Mouse (Mus musculus) cerebellum, postnatal 25 days (tissue): ENCODE results near the gene Spc25.

Source experiments
- DNase-seq, 2 experiments: peaks; one replicate each; pipeline ENCODE4 v3.0.0; 2021; ENCODE audit warnings: mixed read lengths in 2 of 2

Gene Spc25

DNA sequence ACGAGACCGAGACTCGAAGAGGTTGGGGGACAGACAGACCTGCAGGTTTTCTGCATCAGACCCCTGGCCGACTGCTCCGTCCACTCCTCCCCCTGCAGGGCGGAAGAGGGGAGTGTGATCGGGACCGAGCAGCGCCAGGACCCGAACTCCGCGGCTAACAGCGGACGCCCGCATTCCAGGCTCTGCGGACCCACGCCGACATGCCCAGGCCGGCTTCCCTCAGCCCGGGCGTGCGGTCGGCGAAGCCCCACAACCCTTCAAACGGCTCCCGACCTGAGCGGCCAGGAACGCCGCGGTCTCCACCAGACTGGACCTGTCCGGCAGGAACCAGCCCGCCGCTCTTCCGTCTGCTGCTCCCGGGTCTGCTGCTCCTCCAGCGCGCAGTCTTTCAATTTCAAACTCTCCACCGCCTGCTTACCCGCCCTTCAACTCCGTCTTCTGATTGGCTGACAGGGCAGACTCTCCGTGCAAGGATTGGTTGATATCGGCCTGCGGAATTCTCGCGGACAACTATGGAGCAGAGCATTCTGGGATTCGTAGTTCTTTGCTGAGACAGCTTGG, at the start of gene Spc25:
Gene Spc25 (minus strand): TSS at position 404 of the 561 bp plus-strand sequence.
- peak; percentile 85 to 89 for DNase-seq

DNA sequence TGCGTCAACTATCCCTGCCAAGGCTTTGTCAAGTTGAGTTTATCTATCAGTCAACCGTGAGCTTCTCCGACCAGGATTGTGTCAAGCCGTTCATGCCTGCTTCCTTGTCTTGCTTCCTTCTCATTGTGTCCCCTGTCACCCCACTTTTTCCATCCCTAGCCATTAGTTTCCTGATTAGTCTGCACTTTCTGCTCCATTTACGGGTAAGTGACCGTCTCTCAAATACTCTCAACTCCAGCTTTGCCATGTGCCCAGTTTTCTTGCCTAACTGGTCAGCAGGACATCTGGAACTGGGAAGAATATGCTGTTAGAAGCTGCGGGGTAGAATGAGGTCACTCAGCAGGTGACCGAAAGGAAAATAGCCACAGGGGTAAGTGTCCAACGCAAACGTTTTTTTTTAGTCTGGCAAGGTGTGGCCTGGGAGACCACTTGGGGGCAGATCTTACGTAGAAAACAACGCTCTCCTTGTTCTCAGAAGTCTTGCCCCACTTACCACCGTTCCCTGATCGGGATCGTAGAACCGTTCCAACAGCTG, 42.3 kb upstream of the Spc25 start:
- peak; percentile 28 to 31 for DNase-seq

DNA sequence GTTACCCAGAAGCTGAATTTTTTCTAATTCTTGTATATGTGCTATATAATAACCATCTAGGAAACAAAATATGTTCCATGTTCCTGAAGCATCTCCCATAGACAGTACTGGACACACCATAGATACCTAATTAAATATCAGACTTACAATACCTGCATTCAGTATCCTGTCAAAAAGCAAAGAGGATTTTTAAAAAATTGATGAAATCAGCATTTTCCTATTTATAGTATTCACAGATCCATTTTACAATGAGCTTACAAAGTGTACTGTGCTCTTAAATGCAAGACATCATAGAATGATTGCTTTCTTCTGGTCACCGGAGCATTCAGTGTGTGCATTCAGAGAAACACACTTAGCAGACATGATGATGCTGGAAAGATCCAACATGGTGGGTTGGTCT, 41.1 kb upstream of the Spc25 start:
- DNase-seq = no peak

DNA sequence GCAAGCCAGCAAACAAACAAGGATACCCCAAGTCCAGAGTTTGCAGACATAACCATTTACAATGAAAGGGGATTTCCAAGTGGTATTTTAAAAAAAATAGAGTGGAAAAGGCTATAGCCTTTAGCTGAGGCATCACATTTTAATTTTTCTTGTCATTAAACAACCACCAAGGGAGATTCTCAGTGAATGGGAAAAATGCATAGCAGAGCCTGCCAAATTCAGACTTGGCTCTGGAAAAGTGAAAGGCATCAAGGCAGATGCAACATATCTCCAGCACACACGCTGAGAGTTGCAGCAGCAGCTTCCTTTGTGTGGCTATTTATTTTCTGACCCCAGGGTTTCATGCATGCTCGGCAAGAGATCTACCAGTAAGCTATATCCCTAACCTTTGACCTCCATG, 38.9 kb upstream of the Spc25 start:
- DNase-seq = peak in 1 of 2 experiments; percentile 11

DNA sequence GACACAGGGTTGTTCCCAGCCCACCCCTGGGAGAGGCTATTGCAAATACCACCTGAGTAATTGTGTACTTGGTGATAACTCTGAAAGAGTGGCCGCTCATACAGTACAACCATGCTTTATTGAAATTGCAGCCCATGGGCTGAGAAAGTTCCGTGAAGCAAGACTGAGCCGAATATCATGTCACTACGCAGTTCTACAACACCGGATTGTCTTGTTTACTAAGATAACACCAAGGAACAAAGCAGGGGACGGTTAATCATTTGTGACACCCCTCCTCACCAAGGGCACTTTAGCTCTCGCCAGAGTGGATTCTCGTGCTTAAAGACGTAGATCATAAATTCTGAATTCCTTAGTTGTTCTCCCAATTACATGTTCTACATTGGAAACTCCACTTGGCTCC, 33.3 kb upstream of the Spc25 start:
- DNase-seq = no peak

DNA sequence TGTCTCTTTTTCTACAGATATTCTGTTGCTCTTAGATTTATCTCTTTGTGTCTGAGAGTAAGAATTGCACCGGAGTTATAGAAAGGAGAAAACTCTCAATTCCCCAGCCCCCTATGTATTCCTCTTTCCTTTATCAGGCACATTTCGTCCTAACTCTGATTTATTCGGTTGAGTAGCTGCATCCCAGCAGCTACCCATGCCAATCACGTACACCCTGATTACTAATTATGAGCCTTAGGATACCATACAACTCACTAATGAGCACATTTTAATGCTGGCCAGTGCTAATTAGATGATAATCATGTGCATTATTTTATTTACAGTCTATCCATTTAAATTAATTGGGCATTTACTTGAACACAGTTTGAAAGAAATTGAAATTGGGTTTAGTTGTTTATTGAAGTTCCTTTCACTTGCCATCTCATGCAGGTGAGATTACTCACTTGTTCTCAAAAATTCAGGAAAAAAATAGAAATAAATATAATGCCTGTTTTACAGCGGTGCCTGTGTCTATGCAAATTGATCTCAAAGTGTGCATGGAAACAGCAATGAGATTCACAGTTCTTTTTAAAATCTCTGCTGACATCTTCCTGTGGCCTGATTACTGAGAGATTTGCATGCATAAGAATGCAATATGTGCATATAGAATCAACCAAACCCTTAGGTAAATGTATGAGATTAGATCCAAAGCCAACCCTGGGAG, 29.1 kb upstream of the Spc25 start:
- DNase-seq = no peak

DNA sequence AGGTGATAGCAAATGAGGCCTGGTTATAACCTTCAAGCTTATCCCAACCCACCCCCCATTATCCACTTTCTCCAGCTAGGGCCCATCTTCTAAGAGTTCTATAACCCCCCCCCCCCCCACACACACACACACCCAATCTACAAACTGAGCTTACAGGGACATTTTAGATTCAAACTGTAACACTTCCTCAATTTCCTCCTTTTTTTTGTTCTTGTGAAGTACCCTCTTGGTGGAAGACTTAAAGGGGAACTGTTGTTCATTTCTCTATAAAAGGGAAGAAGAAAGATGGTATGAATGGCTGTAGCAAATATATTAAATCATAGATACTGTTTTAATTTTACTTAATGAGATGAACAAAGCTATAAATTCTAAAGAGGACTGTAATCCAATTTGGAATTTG, 26.1 kb upstream of the Spc25 start:
- DNase-seq = no peak

DNA sequence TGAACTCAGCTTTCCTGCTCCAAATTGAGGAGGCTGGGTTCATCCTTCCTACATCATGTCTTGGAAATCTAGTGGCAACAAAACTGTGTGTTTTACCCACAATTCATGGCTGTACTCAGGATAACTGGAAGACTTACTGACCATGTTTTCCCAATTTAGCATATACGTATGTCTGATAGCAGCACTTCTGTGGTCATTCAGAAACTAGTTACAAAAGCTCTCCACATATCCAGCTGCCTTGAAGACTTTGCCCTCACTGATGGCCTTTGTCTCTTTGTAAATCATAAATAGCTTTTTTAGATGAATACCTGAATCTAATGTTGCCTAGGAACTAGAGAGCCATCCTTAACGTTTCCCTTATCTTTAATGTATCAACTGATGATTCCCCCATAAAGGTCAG, 24.1 kb upstream of the Spc25 start:
- DNase-seq = no peak

DNA sequence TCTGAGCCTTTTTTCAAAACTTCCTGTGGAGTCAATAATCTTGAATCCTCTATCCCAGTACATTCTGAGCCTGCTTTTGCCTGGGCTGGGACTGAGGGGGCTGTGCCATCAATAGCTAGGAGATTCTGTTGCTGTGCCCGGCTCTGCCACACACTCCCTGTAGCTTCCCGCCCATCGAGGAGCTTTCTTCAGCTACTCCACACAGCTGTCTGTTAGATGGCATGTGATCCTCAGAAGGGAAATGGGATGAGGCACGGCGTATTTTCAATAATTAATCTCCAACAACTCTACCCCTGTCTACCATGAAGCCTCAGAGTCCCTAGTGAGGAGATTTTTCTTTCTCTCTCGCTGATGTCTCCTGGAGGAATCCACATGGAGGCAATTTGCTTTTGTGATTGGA, 22.6 kb upstream of the Spc25 start:
- no peak for DNase-seq

DNA sequence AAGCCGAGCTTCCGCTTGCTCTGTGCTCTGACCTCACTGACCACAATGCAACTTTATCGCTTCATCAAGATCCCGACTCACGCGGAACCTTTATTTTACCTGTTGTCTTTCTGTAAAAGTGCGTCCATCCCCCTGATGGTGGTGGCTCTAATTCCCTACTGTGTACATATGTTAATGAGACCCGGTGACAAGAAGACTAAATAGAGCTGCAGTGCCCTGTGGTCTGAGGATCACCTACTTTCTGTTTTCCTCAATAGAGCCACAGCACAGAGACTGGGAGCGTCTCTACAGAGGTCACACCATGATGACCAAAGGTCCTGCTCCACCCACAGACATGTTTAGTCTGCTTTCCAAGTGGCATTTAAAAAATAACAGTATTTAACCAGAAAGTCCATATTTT, 20.9 kb upstream of the Spc25 start:
- no peak for DNase-seq

DNA sequence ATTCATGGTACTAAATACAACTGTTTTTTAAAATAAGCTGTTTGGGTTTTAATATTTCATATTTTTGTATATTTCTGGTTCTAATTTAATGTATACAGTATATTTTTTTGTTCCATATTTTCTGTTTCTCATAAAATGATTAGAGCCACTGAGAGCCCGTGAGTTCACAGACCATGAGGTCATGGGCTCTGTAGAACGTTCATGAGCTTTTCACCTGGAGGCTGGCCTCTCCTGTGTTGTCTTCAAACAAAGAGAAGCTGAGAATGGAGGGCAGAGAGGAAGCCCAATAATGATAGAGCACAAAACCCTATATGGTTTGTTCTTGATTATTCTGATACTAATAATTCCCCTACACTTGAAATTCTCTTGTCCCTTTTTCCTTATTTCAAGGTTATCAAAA, 18.7 kb upstream of the Spc25 start:
- DNase-seq = no peak

DNA sequence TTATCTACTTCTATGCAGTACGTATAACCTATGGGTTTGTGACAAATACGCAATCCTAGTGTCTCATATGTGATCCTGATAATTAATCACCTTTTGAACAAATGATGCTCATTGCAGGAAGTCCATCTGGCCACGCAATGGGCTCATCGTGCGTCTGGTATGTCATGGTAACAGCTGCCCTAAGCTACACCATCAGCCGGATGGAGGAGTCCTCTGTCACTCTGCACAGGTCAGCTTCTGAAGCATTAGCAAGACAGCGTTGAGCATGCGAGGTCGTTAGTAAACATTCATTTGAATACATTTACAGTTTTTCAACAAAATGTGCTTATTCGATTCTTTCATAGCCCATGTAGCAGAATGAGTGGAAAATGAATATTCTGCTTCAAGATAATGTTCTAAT, 16.8 kb upstream of the Spc25 start:
- no peak for DNase-seq

DNA sequence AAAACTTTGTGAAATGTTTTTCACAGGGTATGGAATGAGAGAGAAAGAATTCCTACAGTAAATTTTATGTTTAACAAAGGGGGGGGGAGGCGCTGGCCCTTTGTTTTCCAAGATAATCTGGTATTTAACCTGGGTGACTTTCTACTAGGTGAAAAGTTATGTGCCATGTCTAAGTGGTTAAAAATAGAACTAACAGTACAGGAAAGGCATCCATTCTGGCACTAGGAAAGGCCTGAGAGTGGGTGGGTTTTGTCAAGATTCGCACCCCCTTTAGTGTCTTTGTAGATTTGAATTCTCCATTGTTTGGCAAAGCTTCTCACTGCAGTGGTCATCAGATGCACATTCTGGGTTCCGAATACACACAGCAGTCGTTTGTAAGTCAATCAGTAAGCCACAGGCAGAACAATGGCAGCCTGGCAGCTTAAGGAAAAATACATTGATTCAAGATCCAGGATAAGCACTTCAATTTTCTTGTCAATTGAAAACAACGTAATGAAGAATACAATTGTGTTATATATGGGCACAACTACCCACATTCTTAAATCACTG, 15.9 kb upstream of the Spc25 start:
- no peak for DNase-seq

DNA sequence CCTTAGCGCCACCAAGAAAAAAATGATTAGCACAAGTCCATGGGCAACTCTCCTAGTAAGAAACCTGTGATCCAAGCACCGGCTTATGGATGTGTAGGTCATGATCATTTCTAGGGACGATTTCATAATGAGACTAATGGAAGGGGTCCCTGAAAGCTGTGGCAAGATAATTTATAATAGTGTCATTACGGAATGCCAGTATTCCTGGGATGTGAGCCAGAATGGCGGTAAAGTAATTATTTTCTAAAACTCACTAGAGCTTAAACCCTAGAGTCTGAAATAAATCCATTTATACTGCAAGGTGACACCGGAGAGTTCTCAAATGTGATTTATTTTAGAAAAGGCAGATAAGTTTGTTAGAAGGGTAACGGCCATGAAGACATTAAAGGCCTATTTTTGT, 9.2 kb upstream of the Spc25 start:
- no peak for DNase-seq

DNA sequence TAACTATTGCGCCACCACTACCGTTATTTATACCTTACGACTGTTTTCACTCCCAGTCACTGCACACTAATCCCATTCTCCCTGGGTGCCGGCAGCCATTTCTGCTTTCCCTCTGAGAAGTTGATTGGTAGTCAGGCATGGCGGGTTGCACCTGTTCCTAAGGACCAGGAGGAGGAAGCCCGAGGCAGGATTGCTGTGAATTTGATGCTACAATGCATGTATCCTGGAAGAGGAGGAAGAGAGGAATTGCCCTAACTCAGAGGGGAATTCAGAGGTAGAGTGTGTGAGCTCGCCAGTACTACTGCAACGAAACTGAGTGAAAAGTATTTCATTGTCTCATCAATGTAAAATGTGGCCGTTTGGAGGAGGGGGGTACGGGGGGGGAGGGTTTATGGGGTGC, 6.7 kb upstream of the Spc25 start:
- no peak for DNase-seq

DNA sequence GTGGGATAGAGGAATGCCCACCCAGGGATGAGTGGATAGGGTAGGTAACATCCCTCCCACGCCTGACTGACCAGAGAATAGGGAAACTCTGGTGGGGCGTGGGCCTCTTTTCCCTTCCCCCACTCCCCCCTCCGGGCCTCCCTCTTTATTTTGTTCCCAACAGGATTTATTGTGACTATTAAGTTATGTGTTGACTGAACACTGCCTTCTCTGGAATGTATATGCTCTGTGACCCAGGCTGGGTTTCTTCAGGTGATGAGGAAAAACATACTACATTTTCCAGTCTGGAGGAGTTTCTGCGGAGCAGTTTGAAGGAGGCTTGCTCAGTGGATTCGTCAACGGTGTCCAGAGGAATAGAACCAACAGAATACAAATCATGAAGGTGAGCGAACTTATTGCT, 4.8 kb upstream of the Spc25 start, which contains the start of gene G6pc2:
Gene G6pc2 (plus strand): TSS at position 301 of the 400 bp plus-strand sequence.
- DNase-seq = no peak

DNA sequence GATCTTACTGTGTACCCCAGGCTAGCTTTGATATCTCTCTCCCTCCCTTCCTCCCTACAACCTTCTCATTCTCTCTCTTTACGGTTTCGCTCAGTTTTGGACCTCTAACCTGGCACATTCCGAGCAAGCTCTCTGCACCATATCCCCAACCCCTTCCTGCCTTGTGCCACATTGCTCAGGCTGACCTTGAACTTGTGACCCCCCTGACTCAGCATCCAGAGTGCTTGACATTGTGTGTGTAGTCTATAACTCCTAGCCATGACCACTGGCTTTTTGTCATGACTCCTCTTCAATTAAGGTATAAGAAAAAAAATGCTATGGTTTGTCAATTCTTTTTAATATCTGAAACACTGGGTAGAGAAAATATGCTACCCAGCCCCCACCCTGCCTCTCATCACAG, 3.7 kb upstream of the Spc25 start:
- no peak for DNase-seq

DNA sequence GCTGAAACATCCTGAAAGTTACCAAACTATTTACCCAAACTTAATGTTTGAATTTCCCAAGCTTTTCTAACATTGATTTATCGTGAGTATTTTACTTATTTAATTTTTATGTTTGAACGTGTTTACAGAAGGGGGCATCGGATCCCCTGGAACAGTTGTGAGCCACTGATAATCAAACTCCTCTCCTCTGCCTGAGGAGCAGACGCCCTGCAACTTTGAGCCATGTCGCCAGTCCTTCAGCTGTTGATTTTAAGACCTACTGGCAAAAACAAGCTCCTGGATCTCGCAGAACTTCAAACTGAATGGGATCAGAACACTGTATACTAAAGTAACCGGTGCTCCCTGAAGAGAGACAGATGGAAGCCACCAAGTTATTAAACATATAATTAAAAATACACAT, 529 bp upstream of the Spc25 start:
- no peak for DNase-seq

DNA sequence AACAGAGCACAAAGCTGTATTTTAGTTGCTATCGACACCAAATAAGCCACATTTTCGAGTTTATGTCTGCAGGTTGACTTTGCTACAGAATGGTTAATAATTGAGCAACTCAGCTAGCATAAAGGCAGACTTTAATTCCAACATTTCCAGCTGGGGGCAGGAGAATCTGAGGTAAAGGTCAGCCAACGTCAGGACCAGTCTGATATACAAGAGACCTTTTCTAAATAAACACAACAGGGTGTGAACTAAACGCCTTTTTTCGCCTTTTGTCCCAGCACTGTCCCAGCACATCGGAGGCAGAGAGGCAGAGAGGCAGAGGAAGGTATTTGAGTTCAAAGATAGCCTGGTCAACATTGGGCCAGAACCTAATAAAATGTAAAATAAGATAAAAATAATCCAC, 809 bp downstream of the Spc25 start:
- no peak for DNase-seq

DNA sequence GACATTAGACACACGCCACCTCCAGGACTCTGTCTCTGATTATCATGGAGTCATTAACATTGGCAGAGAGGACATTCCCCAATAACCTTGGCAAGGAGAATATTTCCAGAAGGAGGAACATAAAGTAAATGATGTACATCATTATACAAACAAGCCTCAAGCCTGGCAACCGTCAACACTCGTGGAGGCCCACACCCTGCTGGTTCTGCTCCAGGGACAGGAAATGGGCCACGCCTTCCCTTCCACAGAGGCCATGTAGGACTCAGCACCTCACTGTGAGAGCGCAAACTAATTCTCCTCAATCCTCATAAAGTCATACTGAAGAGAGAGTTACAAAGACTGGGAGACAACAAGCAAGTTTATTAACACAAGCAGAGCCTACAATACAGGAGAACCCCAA, 12.4 kb downstream of the Spc25 start:
- no peak for DNase-seq

DNA sequence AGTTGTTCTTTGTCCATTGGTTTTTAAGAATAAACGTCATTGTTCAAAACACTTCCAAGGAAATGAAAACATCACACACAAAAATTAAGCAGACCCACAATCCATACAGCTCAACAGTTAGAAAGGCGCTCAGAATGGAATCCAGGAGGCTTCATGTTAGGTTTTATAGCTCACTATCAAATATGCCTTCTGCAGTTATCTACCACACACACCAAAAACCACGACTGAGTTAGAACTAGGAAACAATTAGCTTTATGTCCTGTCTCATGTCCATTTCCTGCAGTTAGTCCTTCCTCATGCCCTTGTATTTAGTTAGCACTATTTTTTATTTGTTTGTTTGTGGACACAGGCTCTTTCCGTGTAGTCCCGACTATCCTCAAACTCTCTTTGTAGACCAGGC, 14.9 kb downstream of the Spc25 start:
- no peak for DNase-seq

DNA sequence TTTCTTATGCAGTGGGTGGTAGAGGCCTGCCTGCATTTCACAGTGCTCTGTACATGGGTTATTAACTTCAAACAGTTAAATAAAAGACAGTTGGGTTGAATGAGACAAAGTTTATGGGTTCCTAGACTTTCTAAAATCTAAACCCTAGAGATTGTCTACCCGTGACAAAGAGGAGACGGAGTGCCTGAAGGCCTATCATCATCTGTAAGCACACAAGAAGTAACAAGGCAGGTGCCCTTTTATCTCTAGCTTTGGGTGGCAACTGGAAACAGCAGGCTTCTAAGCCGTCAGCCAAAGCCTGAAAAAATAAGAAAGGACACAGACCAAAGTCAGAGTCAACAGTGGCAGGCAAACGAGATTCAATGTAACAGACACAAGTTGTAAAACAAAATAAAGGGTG, 16.8 kb downstream of the Spc25 start:
- DNase-seq = no peak

DNA sequence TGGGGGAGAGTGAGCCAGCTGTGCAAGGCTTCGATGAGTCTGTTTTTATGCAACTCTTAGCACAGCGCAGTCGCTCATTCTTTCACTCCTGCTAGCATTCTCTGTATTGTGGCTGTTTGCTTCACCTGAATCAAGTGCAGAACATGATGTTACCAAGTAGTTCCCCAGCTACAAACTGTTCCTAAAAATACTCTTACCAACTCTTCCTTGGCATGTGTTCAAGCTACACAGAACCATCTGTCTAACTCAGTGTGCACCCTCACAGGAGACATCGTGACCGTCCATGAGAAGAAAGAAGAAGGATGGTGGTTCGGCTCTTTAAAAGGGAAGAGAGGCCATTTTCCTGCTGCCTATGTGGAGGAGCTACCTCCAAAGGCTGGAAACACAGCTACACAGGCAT, 17.3 kb downstream of the Spc25 start:
- DNase-seq = peak in 1 of 2 experiments; percentile 5

DNA sequence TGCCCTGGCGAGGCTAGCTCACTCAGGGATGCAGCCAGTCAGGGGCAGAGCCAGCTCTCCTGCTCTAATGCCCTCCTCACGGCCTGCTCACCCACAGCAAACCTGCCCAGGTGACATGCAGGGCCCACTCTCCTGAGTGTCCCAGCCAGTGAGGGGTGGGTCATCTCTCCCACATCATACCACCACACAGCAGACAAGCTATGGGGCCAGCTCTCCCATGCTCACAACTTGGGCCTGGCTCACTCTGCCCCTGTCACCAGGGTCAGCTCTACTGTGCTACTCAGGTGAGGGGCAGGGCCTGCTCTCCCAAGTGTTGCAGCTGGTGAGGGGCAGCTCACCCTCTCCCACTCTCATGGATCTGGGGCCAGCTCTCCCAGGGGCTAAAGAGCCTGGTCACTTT, 18.0 kb downstream of the Spc25 start:
- no peak for DNase-seq

DNA sequence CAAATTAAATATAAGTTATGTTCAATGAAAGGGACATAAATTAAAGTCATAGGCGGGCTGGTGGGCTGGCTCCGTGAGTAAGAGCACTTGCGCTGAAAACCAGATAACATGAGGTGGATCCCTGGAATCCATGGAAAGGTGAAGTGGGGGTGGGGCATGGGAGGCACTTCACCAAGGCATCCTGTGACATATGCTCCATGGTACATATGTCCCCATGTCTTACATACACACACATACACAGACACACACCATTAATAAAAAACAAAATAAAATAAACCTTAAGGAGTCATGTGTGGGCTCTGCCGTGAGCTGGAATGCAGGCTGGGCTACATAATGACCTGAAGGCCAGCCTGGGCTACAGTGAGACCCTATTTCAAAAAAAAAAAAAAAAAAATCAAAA, 26.3 kb downstream of the Spc25 start:
- no peak for DNase-seq
